Mouse (Mus musculus) ES-E14 (cell line): ENCODE results near the gene Saxo1. TPM values are rescaled to one million over a fixed set of nuclear protein-coding genes. Genes with fewer than 3 reads are reported as not detected.

Experiments used
- DNase-seq: peaks from one replicate; pipeline ENCODE4 v3.0.0-alpha.2; 2013; ENCODE audit warnings: low read depth, low spot score
- H3K27ac ChIP-seq: 2 replicates; pipeline ENCODE4 v1.5.1; 2012; ENCODE audit warnings: low read depth, mild to moderate bottlenecking, low read length, moderate library complexity, mixed read lengths; ENCODE audit not compliant: poor library complexity, insufficient read depth, severe bottlenecking
- H3K36me3 ChIP-seq: 2 replicates; pipeline ENCODE4 v1.6.1; 2012; ENCODE audit warnings: mild to moderate bottlenecking, low read length, moderate library complexity, mixed read lengths; ENCODE audit not compliant: control insufficient read depth, poor library complexity, insufficient read depth, severe bottlenecking
- H3K4me1 ChIP-seq, 2 experiments: fragments of 150-350 bp in 1 of 2; sonication (generic) in 1 of 2; 2 replicates each; pipeline ENCODE4 v1.6.1; 2012; ENCODE audit warnings: low read length in 2 of 2, mild to moderate bottlenecking in 1 of 2, mixed read lengths in 1 of 2; ENCODE audit not compliant: control insufficient read depth in 2 of 2, insufficient read depth in 2 of 2, poor library complexity in 1 of 2
- H3K4me3 ChIP-seq, 2 experiments: fragments of 150-350 bp in 1 of 2; sonication (generic) in 1 of 2; 2 replicates each; pipeline ENCODE4 v1.5.1; 2012; ENCODE audit warnings: low read length in 2 of 2, low read depth in 1 of 2, mild to moderate bottlenecking in 1 of 2, mixed read lengths in 1 of 2; ENCODE audit not compliant: insufficient read depth in 1 of 2, poor library complexity in 1 of 2, severe bottlenecking in 1 of 2
- H3K9ac ChIP-seq: 2 replicates; pipeline ENCODE4 v1.6.1; 2012; ENCODE audit warnings: low read depth, mild to moderate bottlenecking, low read length, mixed read lengths; ENCODE audit not compliant: poor library complexity, insufficient read depth, severe bottlenecking
- H3K9me3 ChIP-seq: fragments of 150-350 bp; sonication (generic); 2 replicates; pipeline ENCODE4 v1.6.1; 2012; ENCODE audit warnings: low read depth, mild to moderate bottlenecking, low read length; ENCODE audit not compliant: control insufficient read depth, insufficient read depth
- CHD2 ChIP-seq: IDR thresholded peaks from 2 replicates; pipeline ENCODE4 v1.6.1; 2014; ENCODE audit warnings: mild to moderate bottlenecking, low read depth, low read length, inconsistent platforms
- HCFC1 ChIP-seq: IDR thresholded peaks from 2 replicates; pipeline ENCODE4 v1.6.1; 2012; ENCODE audit warnings: low read length, inconsistent platforms, borderline replicate concordance; ENCODE audit not compliant: insufficient read depth
- MAFK ChIP-seq: IDR thresholded peaks from 2 replicates; pipeline ENCODE4 v1.6.1; 2014; ENCODE audit warnings: mild to moderate bottlenecking, low read depth, low read length, inconsistent platforms; ENCODE audit not compliant: insufficient read depth
- ZC3H11A ChIP-seq: IDR thresholded peaks from 2 replicates; pipeline ENCODE4 v1.6.1; 2012; ENCODE audit warnings: low read depth, mild to moderate bottlenecking, inconsistent platforms, low read length, borderline replicate concordance
- ZNF384 ChIP-seq: IDR thresholded peaks from 2 replicates; pipeline ENCODE4 v1.6.1; 2012; ENCODE audit warnings: low read depth, low read length, inconsistent platforms
- in situ Hi-C, 2 experiments: fragments of 600-800 bp; cut with MboI; formaldehyde crosslinking; loops; one replicate each; pipeline ENCODE4 v1.15.1; 2025; ENCODE audit warnings: low sequenced_read_pairs in 2 of 2, inconsistent platforms in 1 of 2; ENCODE audit not compliant: unreplicated experiment in 2 of 2
- total RNA-seq: library from RNA; depleted of rRNA; stranded (reverse); fragments of 300-350 nt; gene quantifications from 2 replicates; pipeline ENCODE4 v1.2.3, GENCODE M21; 2012

The Saxo1 gene
- total RNA-seq, 1 experiment, result 0.31 TPM

DNA sequence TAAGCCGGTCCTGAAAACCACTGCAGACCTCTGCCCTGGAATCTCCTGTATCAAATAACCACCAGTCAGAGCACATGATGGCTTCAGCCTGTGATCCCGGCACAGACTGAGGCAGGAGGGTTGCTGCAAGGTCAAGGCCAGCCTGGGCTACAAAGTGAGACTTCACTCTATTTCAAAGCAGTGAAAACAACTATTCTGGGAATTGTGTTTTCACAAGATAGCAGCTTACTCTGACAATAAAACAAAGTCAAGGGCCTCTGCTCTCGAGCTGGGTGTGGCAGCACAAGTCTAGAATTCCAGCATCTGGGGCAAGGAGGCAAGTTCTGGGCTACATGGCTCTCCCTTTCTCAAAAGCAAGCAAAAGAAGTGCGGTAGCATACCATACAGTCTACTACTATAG, 878 bp upstream of the Saxo1 start:
- H3K4me1 ChIP-seq, result no peaks in the 10 kb centered on the region
- H3K9me3 ChIP-seq, result no peaks in the 10 kb centered on the region
- in situ Hi-C loops, result no loop called here
- H3K9ac ChIP-seq, result no peak overlapping the region
- no peak overlapping the region for H3K4me3 ChIP-seq
- no peak overlapping the region for H3K27ac ChIP-seq
- no peaks in the 10 kb centered on the region for H3K36me3 ChIP-seq
- no peak for DNase-seq
- TF ChIP-seq CHD2 (no peak), HCFC1 (no peak), MAFK (no peak), ZNF384 (no peak)

DNA sequence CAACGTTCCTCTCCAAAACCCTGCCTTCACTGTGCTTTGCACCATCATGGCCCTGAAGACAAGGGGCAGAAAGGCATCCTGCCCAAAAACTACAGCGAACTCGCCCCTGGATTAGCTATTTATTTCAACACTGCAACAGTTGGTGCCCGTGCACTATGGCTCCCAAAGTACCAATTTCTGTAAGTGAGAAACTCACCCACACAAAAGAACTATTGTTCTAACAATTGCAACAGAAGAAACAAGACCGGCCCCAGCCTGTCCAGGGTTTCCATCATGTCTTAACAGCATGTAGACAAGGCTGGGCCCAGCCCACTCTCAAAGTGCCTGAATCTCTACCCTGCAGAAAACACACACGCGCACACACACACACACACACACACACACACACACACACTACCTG, 757 bp downstream of the Saxo1 start:
- in situ Hi-C loops, result no loop called here
- Histone ChIP-seq H3K9me3 (no peaks in the 10 kb centered on the region), H3K4me3 (no peak overlapping the region), H3K27ac (no peak overlapping the region), H3K36me3 (no peaks in the 10 kb centered on the region), H3K4me1 (no peaks in the 10 kb centered on the region), H3K9ac (no peak overlapping the region)
- TF ChIP-seq CHD2 (no peak), HCFC1 (no peak), ZNF384 (no peak), ZC3H11A (no peak), MAFK (no peak)
- no peak for DNase-seq

DNA sequence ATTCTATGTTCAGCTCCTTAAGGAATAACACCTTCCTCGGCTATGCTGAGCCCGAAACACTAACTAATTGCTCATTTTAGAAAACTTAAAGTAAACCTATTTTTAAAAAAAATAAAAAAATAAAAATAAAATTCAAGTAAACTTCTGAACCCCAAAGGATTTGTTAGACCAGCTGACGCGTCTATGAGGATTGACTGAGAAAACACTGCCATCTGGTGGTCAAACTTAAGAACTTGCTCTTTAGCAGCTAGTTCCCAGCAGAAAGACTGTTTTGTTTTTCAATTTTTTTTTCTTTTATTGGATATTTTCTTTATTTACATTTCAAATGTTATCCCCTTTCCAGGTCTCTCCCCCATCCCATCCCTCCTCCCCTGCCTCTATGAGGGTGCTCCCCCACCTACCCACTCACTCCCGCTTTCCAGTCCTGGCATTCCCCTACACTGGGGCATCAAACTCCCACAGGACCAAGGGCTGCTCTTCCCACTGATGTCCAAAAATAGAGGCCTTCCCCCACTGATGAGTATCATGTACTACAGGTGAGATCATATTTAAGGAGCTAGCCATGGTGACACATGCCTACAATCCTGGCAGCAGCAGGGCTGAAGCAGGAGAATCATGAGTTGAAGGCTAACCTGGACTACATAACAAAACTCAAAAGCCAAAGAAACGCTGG, 3.0 kb downstream of the Saxo1 start:
- H3K36me3 ChIP-seq, result no peaks in the 10 kb centered on the region
- H3K27ac ChIP-seq, result no peak overlapping the region
- no peaks in the 10 kb centered on the region for H3K4me1 ChIP-seq
- TF ChIP-seq ZC3H11A (peak; percentile 38; the same call in 1 of the 2 replicates), MAFK (no peak), ZNF384 (0 out of 2 replicates have a peak, but pooled peaks have one; percentile 12)
- DNase-seq, result no peak
- no peak overlapping the region for H3K9ac ChIP-seq
- no peak overlapping the region for H3K4me3 ChIP-seq
- in situ Hi-C loops, result no loop called here
- H3K9me3 ChIP-seq, result no peaks in the 10 kb centered on the region

- no peak overlapping the region for H3K4me3 ChIP-seq
- in situ Hi-C loops, result loop anchor here (25.0 kb wide), 2 partner anchors 711 to 1386 kb away; no protein-coding TSS in a partner anchor
- TF ChIP-seq ZNF384, result no peak
- no peak for TF ChIP-seq HCFC1
- TF ChIP-seq ZC3H11A, result no peak
- TF ChIP-seq CHD2, result no peak
- no peak for TF ChIP-seq MAFK
- H3K9ac ChIP-seq, result no peak overlapping the region
- H3K9me3 ChIP-seq, result no peaks in the 10 kb centered on the region
- no peak for DNase-seq
- no peaks in the 10 kb centered on the region for H3K36me3 ChIP-seq
- no peaks in the 10 kb centered on the region for H3K4me1 ChIP-seq
- H3K27ac ChIP-seq, result no peak overlapping the region
These were observed 9.8 kb downstream of the Saxo1 start for GRCm38 (mm10) chr4:86548332-86548731.

DNA sequence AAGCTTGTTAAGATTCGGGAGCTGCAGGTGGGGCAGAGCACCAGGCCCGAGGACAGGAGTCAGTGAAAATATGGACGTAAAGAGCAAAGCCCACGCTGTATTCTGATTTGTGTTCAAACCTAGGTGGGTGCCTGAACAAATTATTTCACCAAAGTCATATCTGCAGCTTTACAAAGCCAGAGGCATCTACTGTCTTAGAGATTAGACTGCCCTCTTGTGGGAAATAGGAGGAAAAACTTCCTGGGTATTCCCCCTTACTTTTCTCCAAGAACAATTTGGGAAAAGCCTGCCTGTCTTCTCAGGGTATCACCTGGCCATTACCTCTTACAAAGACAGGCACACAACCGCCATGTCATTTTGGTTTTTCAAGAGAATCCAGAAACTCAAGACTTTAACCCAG, 12.5 kb downstream of the Saxo1 start:
- DNase-seq, result peak; percentile 15
- H3K9ac ChIP-seq, result no peak overlapping the region
- H3K4me3 ChIP-seq, result no peak overlapping the region
- H3K4me1 ChIP-seq, result no peaks in the 10 kb centered on the region
- H3K36me3 ChIP-seq, result no peaks in the 10 kb centered on the region
- H3K27ac ChIP-seq, result no peak overlapping the region
- in situ Hi-C loops, result loop anchor here (25.0 kb wide), 2 partner anchors 708 to 1383 kb away; no protein-coding TSS in a partner anchor
- TF ChIP-seq HCFC1, result no peak
- no peak for TF ChIP-seq ZNF384
- TF ChIP-seq MAFK, result no peak
- TF ChIP-seq CHD2, result no peak
- peak; percentile 56; the same call in 1 of the 2 replicates for TF ChIP-seq ZC3H11A
- no peaks in the 10 kb centered on the region for H3K9me3 ChIP-seq
